Mouse (Mus musculus) spleen, adult 2 months (tissue): ENCODE results near the gene Ubtf.

Experiments used
- CTCF ChIP-seq: fragments of 200-500 bp; IDR thresholded peaks from 2 replicates; pipeline ENCODE4 v1.5.1; 2011; ENCODE audit warnings: mild to moderate bottlenecking, inconsistent platforms; ENCODE audit not compliant: insufficient read depth, insufficient read length, insufficient replicate concordance; ENCODE audit errors: extremely low read depth
- POLR2A ChIP-seq: fragments of 200-500 bp; IDR thresholded peaks from 2 replicates; pipeline ENCODE4 v1.6.1; 2011; ENCODE audit warnings: low read depth, low read length, inconsistent platforms

DNA sequence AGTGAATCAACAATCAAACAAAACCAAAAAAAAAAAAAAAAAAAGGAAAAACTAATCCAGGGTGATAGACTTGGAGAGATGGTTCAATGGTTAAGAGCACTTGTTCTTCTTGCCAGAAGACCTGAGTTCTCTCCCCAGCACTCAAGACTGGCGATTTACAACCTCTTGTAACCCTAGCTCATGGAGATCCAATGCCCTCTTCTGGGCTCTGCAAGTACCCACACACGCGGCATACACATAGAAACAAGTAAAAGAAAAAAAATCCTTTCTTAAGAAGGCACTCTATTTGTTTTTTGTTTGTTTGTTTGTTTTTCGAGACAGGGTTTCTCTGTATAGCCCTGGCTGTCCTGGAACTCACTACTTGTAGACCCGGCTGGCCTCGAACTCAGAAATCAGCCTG, 35.6 kb downstream of the Ubtf start:
- TF ChIP-seq POLR2A: no peak
- TF ChIP-seq CTCF: no peak
